Mouse (Mus musculus) intestine, postnatal 0 days (tissue): ENCODE measurements around the gene Ankrd9. TPM values are rescaled to one million over a fixed set of nuclear protein-coding genes. Genes with fewer than 3 reads are reported as not detected.

ENCODE experiments used
- ATAC-seq: fragments of 200-750 bp; cut with Nextera tagmentation; 2 replicates; pipeline ENCODE4 v1.8.0; 2017; ENCODE audit warnings: mild to moderate bottlenecking, moderate TSS enrichment, moderate library complexity
- H3K27ac ChIP-seq: fragments of 300-500 bp; sonication (generic); 2 replicates; pipeline ENCODE4 v1.5.1; 2014; ENCODE audit warnings: mild to moderate bottlenecking, low read depth, low read length, moderate library complexity
- H3K27me3 ChIP-seq: fragments of 300-500 bp; sonication (generic); replicated peaks from 2 replicates; pipeline ENCODE4 v1.6.1; 2014; ENCODE audit warnings: low read length, mixed read lengths; ENCODE audit not compliant: control insufficient read depth, insufficient read depth
- H3K36me3 ChIP-seq: fragments of 300-500 bp; sonication (generic); 2 replicates; pipeline ENCODE4 v1.6.1; 2014; ENCODE audit warnings: mild to moderate bottlenecking, moderate library complexity; ENCODE audit not compliant: control insufficient read depth, insufficient read depth
- H3K4me1 ChIP-seq: fragments of 300-500 bp; sonication (generic); replicated peaks from 2 replicates; pipeline ENCODE4 v1.6.1; 2014; ENCODE audit warnings: antibody characterized with exemption, low read length, mixed read lengths; ENCODE audit not compliant: control insufficient read depth, insufficient read depth
- H3K4me2 ChIP-seq: fragments of 300-500 bp; sonication (generic); replicated peaks from 2 replicates; pipeline ENCODE4 v1.6.1; 2014; ENCODE audit warnings: low read depth, mild to moderate bottlenecking, moderate library complexity
- H3K4me3 ChIP-seq: fragments of 300-500 bp; sonication (generic); 2 replicates; pipeline ENCODE4 v1.5.1; 2014; ENCODE audit warnings: low read depth, low read length
- H3K9ac ChIP-seq: fragments of 300-500 bp; sonication (generic); 2 replicates; pipeline ENCODE4 v1.6.1; 2014; ENCODE audit warnings: mild to moderate bottlenecking, low read depth, low read length
- H3K9me3 ChIP-seq: fragments of 300-500 bp; sonication (generic); 2 replicates; pipeline ENCODE4 v1.6.1; 2016; ENCODE audit warnings: mixed run types; ENCODE audit not compliant: control insufficient read depth
- CTCF ChIP-seq: sonication (generic); IDR thresholded peaks from 2 replicates; pipeline ENCODE4 v1.5.1; 2016; ENCODE audit warnings: low read depth, mild to moderate bottlenecking, control low read depth, antibody characterized with exemption, moderate library complexity
- WGBS: fragments of 180-500 bp; shearing (Covaris S2); extraction: QIAGEN DNeasy Blood & Tissue Kit; methylation state at CpG from one replicate; pipeline ENCODE4 v1.1.7; 2014; 5-methylcytosine and 5-hydroxymethylcytosine counted together
- polyA plus RNA-seq: library from polyadenylated mRNA; unstranded; fragments of >200 nt; fragmentation: Nextera tagmentation; extraction: Ambion mirVana; gene quantifications from 2 replicates; pipeline ENCODE4 v1.2.1, GENCODE M21; 2015

Ankrd9 gene
- polyA plus RNA-seq, 1 experiment from 2014 or later = 76.3 TPM

DNA sequence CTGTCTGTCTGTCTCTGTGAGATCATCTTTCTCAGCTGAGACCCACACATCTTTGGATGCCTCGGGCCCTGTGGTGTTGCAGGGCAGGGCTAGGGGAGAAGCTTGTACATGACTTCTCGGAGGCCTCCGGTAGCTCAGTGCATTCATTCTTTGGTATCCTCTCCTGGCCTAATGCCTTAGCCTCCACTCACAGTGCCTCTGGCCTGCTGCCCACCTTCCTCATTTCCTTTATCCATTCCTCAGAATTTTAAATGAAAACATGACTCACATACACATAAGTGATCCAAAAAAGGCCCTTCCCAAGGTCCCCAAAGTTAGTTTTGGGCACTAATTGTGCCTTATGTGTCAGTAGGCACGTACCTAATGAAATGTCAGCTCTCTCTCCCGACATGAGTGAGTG is 41.3 kb downstream of the Ankrd9 start:
- no peak for TF ChIP-seq CTCF
- no peaks in the 10 kb centered on the region for H3K27me3 ChIP-seq
- 85% methylated on average over 5 of the region's 5 CpGs for WGBS
- H3K9me3 ChIP-seq = no peaks in the 10 kb centered on the region
- no peak overlapping the region for H3K27ac ChIP-seq
- H3K4me2 ChIP-seq = no peak overlapping the region
- ATAC-seq = no peak
- no peaks in the 10 kb centered on the region for H3K4me1 ChIP-seq
- no peak overlapping the region for H3K4me3 ChIP-seq
- H3K9ac ChIP-seq = no peak overlapping the region
- H3K36me3 ChIP-seq = peaks cover 46% of the 10 kb centered on the region

DNA sequence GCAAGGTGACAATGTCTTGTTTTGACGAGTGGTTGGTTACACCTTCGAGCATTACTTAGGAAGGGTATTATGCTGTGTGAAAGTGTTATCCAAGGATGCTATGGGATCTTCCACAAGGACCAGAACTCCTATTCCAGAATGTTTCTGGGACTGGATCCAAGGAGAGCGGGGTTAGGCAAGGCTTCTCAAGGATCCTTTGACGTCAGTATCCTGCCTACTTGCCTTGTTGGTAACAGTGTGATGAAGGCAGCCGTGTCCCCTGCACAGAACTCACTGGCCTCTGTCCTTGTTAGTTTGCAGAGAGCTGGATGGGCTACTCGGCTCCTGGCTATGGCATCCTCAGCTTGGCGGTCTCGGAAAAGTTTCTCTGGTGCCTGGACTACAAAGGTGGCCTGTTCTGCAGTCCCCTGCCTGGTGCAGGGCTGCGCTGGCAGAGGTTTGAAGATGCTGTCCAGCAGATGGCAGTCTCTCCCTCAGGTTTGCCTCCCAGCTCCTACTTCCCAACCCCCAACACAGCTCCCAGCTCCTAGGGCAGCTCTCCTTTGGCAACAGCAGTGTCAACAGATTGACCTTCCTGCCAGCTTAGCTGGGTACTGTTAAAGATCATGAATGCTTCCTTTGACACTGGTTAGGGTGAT is 42.7 kb downstream of the Ankrd9 start:
- peak; percentile 96 for TF ChIP-seq CTCF
- Histone ChIP-seq H3K9me3 (no peaks in the 10 kb centered on the region), H3K4me1 (no peaks in the 10 kb centered on the region), H3K27ac (no peak overlapping the region), H3K36me3 (peaks cover 47% of the 10 kb centered on the region), H3K27me3 (no peaks in the 10 kb centered on the region), H3K9ac (no peak overlapping the region), H3K4me3 (no peak overlapping the region), H3K4me2 (no peak overlapping the region)
- 58% methylated on average over 9 of the region's 9 CpGs for whole genome bisulfite sequencing
- peak; percentile 81 for ATAC-seq

DNA sequence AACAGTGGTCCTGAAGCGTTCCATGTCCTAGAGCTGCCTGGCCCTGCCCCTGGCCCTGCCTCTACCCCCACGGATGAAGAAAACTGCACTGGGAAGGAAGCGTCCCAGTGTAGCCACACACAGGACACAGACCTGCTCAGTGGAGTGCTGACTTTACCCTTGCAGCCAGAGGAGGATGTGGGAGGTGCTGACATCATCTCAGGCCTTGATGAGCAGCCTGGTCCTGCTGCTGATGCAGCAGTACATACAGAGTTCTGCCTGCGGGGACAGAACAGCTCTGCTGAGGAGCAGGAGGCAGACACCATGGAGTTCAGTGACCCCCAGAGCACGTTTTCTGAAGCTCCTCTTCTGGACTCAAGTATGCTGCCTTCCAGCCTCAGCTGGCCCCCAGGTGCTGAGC is 46.0 kb downstream of the Ankrd9 start:
- Histone ChIP-seq H3K4me3 (no peak overlapping the region), H3K9ac (no peak overlapping the region), H3K36me3 (peaks cover 32% of the 10 kb centered on the region), H3K27me3 (no peaks in the 10 kb centered on the region), H3K4me2 (no peak overlapping the region), H3K4me1 (no peaks in the 10 kb centered on the region), H3K9me3 (no peaks in the 10 kb centered on the region), H3K27ac (no peak overlapping the region; the same call in 1 of the 2 replicates)
- ATAC-seq = no peak
- WGBS = 69% methylated on average over 5 of the region's 5 CpGs
- TF ChIP-seq CTCF = no peak

Other genes with a start within 250 kb of the Ankrd9 start
- gene Wdr20, start 241.1 kb downstream of the Ankrd9 start, polyA plus RNA-seq = 12.3 and 14.7 TPM in 2 replicates
- 0.80 and 0.85 TPM in 2 replicates for gene Mok, start 138.1 kb downstream of the Ankrd9 start, polyA plus RNA-seq
- 1.6 and 2.3 TPM in 2 replicates for gene Zfp839, start 128.8 kb downstream of the Ankrd9 start, polyA plus RNA-seq
- 30.5 and 31.0 TPM in 2 replicates for gene Cinp, start 89.9 kb downstream of the Ankrd9 start, polyA plus RNA-seq
- 1.3 and 1.6 TPM in 2 replicates for gene Tecpr2, start 89.8 kb downstream of the Ankrd9 start, polyA plus RNA-seq
- 7.0 and 7.9 TPM in 2 replicates for gene Rcor1, start 60.3 kb upstream of the Ankrd9 start, polyA plus RNA-seq
- gene Traf3, start 187.3 kb upstream of the Ankrd9 start, polyA plus RNA-seq = 3.4 and 4.0 TPM in 2 replicates
- not detected in 2 replicates for gene 4930595D18Rik, start 205.5 kb upstream of the Ankrd9 start, polyA plus RNA-seq